Mouse (Mus musculus) bone marrow, adult 2 months (tissue): ENCODE measurements at regions not wholly inside any gene's neighbourhood (a gene's known extent, or its start where the extent isn't known, plus 50 kb on each side); places are given as distances from the start of the nearest gene placed in this dataset.

Experiments
- CTCF ChIP-seq: fragments of 200-500 bp; IDR thresholded peaks from 2 replicates; pipeline ENCODE4 v1.5.1; 2011; ENCODE audit warnings: low read length, control low read depth; ENCODE audit not compliant: control insufficient read depth, insufficient read depth
- POLR2A ChIP-seq: fragments of 200-500 bp; IDR thresholded peaks from 2 replicates; pipeline ENCODE4 v1.6.1; 2011; ENCODE audit warnings: low read depth, mild to moderate bottlenecking, control low read depth, low read length, borderline replicate concordance; ENCODE audit not compliant: control insufficient read depth

DNA sequence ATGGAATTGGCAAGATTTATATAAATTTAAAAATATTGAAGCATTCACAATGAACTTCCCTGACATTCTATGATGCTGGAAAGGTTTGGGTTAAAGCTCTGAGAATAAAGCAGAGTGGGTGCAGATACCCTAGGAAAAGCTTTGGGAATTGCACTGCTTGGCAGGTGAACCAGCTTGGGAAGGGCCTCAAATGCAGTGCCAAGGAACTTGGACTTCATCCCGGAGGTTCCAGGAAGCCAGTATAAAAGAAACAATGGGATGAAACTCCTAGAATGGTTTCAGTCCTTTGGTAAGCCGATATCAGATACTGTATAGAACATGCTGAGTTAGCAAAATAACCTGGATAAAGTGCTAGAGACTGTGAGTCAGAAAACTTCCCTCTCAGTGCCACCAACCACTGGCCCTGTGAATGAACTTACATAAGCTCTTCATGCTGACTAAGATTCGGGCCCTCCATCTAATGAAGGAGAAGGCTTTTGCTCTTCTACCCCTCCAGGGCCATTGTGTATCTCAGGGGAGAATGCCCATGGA is 873.6 kb downstream of the Epha4 start:
- no peak for TF ChIP-seq CTCF
- no peak for TF ChIP-seq POLR2A
